Comparison of ENCODE assay signal across 22 mouse cellular contexts in genomic region chr5:147477106-147477505, GRCm38 (mm10).
"Had no signal": no experiment of that assay in that cellular context is flagged by ENCODE, and none has a peak within 500 bp of the region (broad histone marks: within the 10 kb centered on the region; RNA-seq: fewer than 3 reads in every experiment).

No protein-coding gene starts in this region.

- H3K27me3 ChIP-seq: kidney, embryonic 15.5 days; limb, embryonic 12.5 days; limb, embryonic 15.5 days; stomach, embryonic 15.5 days had no signal

- H3K9me3 ChIP-seq: kidney, embryonic 15.5 days; limb, embryonic 12.5 days; limb, embryonic 15.5 days; stomach, embryonic 15.5 days had no signal

- H3K4me3 ChIP-seq: kidney, embryonic 15.5 days; left cerebral cortex, adult 2 months; limb, embryonic 12.5 days; limb, embryonic 15.5 days; stomach, embryonic 15.5 days had no signal

- ATAC-seq: intestine, postnatal 0 days had no signal

- H3K9ac ChIP-seq: kidney, embryonic 15.5 days; limb, embryonic 12.5 days; limb, embryonic 15.5 days; liver, embryonic 14.5 days; stomach, embryonic 15.5 days had no signal

- H3K4me2 ChIP-seq: kidney, embryonic 15.5 days; limb, embryonic 12.5 days; limb, embryonic 15.5 days; liver, embryonic 11.5 days; midbrain, embryonic 11.5 days; stomach, embryonic 15.5 days had no signal

- H3K36me3 ChIP-seq: kidney, embryonic 15.5 days; limb, embryonic 12.5 days; limb, embryonic 15.5 days; stomach, embryonic 15.5 days had no signal

- DNase-seq: kidney, adult 2 months; kidney, postnatal 10 days; kidney, postnatal 36 days; layer of hippocampus, postnatal 36 days; lung, adult 2 months; lung, postnatal 14 days; lung, postnatal 4 days; midbrain, embryonic 14.5 days; right cerebral cortex, adult 18-20 months; right cerebral cortex, postnatal 14 days; right cerebral cortex, postnatal 4 days; thymus, adult 18-20 months; thymus, postnatal 36 days had no signal

- H3K27ac ChIP-seq: kidney, embryonic 15.5 days; left cerebral cortex, adult 2 months; limb, embryonic 12.5 days; limb, embryonic 15.5 days; liver, embryonic 14.5 days; stomach, embryonic 15.5 days had no signal

- H3K4me1 ChIP-seq: kidney, embryonic 15.5 days; stomach, embryonic 15.5 days had no signal
